Mouse (Mus musculus) G1E (cell line): Measurements from ENCODE around the gene Tmem179b. TPM values are rescaled to one million over a fixed set of nuclear protein-coding genes. Genes with fewer than 3 reads are reported as not detected.

Experiments used
- ATAC-seq: 2 replicates; pipeline ENCODE4 v1.8.0; 2016; ENCODE audit warnings: mild to moderate bottlenecking; ENCODE audit not compliant: insufficient number of reproducible peaks, poor library complexity, low FRiP score, severe bottlenecking; ENCODE audit errors: extremely low read depth
- DNase-seq: peaks from one replicate; pipeline ENCODE4 v3.0.0; 2012; ENCODE audit warnings: low spot score
- H3K27me3 ChIP-seq: 2 replicates; pipeline ENCODE4 v1.6.1; 2012; ENCODE audit warnings: mild to moderate bottlenecking, low read length, inconsistent platforms; ENCODE audit not compliant: insufficient read depth
- H3K36me3 ChIP-seq: replicated peaks from 2 replicates; pipeline ENCODE3; 2012; ENCODE audit warnings: mild to moderate bottlenecking, inconsistent platforms
- H3K4me1 ChIP-seq: 2 replicates; pipeline ENCODE4 v1.6.1; 2012; ENCODE audit warnings: low read depth, low read length, inconsistent platforms, mixed read lengths; ENCODE audit not compliant: insufficient read depth
- H3K4me3 ChIP-seq: 2 replicates; pipeline ENCODE4 v1.5.1; 2012; ENCODE audit warnings: low read depth, mild to moderate bottlenecking, inconsistent platforms, low read length, moderate library complexity, mixed read lengths
- H3K9me3 ChIP-seq: replicated peaks from 2 replicates; pipeline ENCODE4 v1.6.1; 2012; ENCODE audit warnings: inconsistent platforms
- CTCF ChIP-seq: IDR thresholded peaks from 2 replicates; pipeline ENCODE4 v1.5.1; 2012; ENCODE audit warnings: low read depth, low read length, inconsistent platforms, mixed read lengths
- GATA1 ChIP-seq: IDR thresholded peaks from 2 replicates; pipeline ENCODE4 v1.6.1; 2012; ENCODE audit warnings: borderline replicate concordance, low read length, inconsistent platforms, mixed read lengths
- GATA2 ChIP-seq: IDR thresholded peaks from 2 replicates; pipeline ENCODE4 v1.6.1; 2012; ENCODE audit warnings: low read depth, low read length, inconsistent platforms, borderline replicate concordance
- POLR2AphosphoS5 ChIP-seq: IDR thresholded peaks from 2 replicates; pipeline ENCODE4 v1.6.1; 2012; ENCODE audit warnings: low read depth, low read length, inconsistent platforms; ENCODE audit not compliant: insufficient replicate concordance
- TAL1 ChIP-seq: conservative IDR thresholded peaks from 2 replicates; pipeline ENCODE4 v1.6.1; 2012; ENCODE audit warnings: low read depth, low read length, inconsistent platforms, mixed read lengths
- polyA plus RNA-seq: library from polyadenylated mRNA; stranded (reverse); fragments of >175 nt; gene quantifications from 2 replicates; pipeline ENCODE4 v1.2.3, GENCODE M21; 2012
- total RNA-seq, 2 experiments: library from RNA; stranded (forward) in 1 of 2; stranded (reverse) in 1 of 2; fragments of 200-1000 nt in 1 of 2; fragments of >200 nt in 1 of 2; fragmentation: Nextera tagmentation in 1 of 2; gene quantifications; 2 replicates each; pipeline ENCODE4 v1.2.3; 2014 to 2017

Gene Tmem179b
- total and polyA plus RNA-seq, 3 experiments = 90.2 to 138 (median 96.6) TPM

DNA sequence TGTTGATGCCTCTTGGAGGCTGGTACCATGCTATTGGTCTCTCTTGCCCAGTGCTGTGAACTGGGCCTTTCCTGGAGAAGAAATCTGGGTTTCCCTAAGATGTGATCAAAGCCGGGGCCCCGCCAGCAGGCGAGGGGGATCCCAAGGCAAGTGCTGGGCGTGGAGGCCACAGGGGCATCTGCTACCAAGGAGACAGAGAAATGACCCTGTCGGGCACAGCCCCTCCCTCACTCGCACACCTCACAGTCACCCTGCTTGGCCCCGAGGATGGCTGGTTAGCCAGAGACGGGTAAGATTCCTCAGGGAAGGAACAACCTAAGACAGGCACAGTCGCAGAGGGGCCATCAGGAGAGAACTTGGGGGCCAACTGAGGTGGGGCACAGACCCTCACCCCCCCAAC is 8.7 kb downstream of the Tmem179b start:
- TF ChIP-seq GATA2 = no peak
- TF ChIP-seq POLR2AphosphoS5 = no peak
- no peak for TF ChIP-seq TAL1
- TF ChIP-seq GATA1 = no peak
- TF ChIP-seq CTCF = no peak
- ATAC-seq = no peak

DNA sequence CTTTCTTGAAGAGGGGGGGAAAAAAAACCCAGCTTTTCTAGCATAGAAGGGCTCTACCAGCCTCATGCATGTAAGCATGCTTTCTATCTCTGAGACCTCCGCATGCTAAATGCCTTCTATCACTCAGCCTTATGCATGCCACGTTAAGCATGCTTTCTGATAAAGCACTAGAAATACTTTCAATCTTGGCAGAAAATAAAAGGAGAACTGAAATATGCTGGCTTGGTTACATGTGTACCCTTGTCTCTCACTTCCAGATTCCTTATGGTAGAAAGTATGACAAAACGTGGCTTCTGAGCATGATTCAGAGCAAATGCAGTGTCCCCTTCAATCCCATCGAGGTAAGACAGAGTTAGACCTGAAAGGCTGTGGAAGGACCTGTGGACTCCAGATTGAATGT is 11.0 kb downstream of the Tmem179b start:
- DNase-seq (no peak), ATAC-seq (no peak)
- Histone ChIP-seq H3K9me3 (peaks cover 16% of the 10 kb centered on the region), H3K36me3 (peaks cover 77% of the 10 kb centered on the region), H3K4me3 (no peak overlapping the region), H3K4me1 (peaks cover 24% of the 10 kb centered on the region), H3K27me3 (no peaks in the 10 kb centered on the region)
- no peak for TF ChIP-seq POLR2AphosphoS5
- TF ChIP-seq TAL1 = no peak
- no peak for TF ChIP-seq CTCF
- no peak for TF ChIP-seq GATA1
- TF ChIP-seq GATA2 = no peak

More for the DNA sequence above, 8.7 kb downstream of the Tmem179b start:
- no peak for DNase-seq
- Histone ChIP-seq H3K9me3 (peaks cover 16% of the 10 kb centered on the region), H3K4me1 (peaks cover 12% of the 10 kb centered on the region), H3K36me3 (peaks cover 97% of the 10 kb centered on the region), H3K27me3 (no peaks in the 10 kb centered on the region), H3K4me3 (peak overlapping the region; percentile 27; the same call in 1 of the 2 replicates)

DNA sequence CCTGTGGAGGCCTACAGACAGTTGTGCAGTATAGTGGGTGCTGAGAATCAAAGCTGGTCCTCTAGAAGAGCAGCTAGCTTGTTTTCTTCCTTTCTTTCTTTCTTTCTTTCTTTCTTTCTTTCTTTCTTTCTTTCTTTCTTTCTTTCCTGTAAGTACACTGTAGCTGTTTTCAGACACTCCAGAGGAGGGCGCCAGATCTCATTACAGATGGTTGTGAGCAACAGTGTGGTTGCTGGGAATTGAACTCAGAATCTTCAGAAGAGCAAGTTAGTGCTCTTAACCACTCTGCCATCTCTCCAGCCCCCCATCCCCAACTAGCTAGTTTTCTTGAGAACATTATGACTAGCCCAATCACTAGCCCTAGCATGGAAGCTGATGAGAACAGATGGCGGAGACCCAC is 13.5 kb downstream of the Tmem179b start:
- ATAC-seq (no peak), DNase-seq (no peak)
- TF ChIP-seq GATA1 = no peak
- no peak for TF ChIP-seq CTCF
- no peak for TF ChIP-seq GATA2
- TF ChIP-seq POLR2AphosphoS5 = no peak
- TF ChIP-seq TAL1 = no peak
- Histone ChIP-seq H3K4me3 (no peak overlapping the region), H3K4me1 (peaks cover 32% of the 10 kb centered on the region), H3K36me3 (peaks cover 52% of the 10 kb centered on the region), H3K9me3 (peaks cover 15% of the 10 kb centered on the region), H3K27me3 (no peaks in the 10 kb centered on the region)

DNA sequence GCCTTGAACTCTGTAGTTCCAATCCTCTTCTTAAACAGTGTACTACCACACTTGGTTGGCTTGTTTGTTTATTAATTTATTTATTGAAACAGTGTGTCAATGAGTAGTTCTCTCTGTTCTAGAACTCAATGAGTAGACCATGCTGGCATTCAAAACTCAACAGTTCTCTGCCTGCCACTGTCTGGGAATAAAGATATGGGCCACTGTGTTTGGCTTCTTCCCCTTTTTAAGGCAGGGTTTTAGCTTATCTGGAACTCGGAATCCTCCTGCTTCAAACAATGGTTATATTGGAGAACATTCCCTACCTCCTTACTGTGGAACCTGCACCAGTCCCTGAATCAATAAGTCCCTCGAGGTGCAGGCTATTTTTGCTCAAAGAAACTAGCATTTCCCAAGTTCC is 15.4 kb downstream of the Tmem179b start:
- no peaks in the 10 kb centered on the region for H3K27me3 ChIP-seq
- peak overlapping the region; percentile 78; the same call in 1 of the 2 replicates for H3K4me3 ChIP-seq
- peaks cover 50% of the 10 kb centered on the region for H3K36me3 ChIP-seq
- peaks cover 43% of the 10 kb centered on the region for H3K4me1 ChIP-seq
- TF ChIP-seq CTCF = no peak
- TF ChIP-seq GATA2 = no peak
- TF ChIP-seq POLR2AphosphoS5 = no peak
- no peak for TF ChIP-seq GATA1
- TF ChIP-seq TAL1 = peak; percentile 63
- no peaks in the 10 kb centered on the region for H3K9me3 ChIP-seq
- DNase-seq = peak; percentile 44
- ATAC-seq = no peak

DNA sequence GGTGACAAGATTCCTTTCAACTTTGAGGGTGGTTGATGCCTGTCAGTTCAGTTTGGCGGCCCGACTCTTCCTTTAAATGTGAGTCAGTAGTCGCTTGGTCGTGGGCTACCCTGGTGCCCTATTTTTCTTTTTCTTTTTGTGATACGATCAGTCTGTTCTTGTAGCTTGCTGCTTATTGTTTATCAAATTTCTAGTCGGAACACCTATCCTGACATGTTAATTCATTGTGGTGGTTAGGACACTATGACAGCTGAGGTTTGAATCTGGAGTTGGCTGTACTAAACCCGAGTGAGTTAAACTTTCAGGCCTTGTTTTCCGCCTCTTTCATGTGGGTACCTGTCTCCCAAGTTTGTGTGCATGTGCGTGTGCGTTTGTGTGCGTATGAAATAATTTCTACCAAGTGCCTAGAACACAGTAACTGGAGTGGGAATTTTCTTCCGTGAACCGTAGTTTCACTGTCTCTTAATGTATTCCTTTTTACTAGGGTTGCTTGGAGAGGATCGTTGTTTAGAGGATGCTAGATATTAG is 16.7 kb downstream of the Tmem179b start:
- H3K9me3 ChIP-seq = no peaks in the 10 kb centered on the region
- peaks cover 49% of the 10 kb centered on the region for H3K36me3 ChIP-seq
- TF ChIP-seq CTCF = no peak
- no peak for TF ChIP-seq TAL1
- TF ChIP-seq GATA2 = no peak
- TF ChIP-seq POLR2AphosphoS5 = no peak; the same call in 1 of the 2 replicates
- no peak for TF ChIP-seq GATA1
- no peak for ATAC-seq
- peak overlapping the region; percentile 78 for H3K4me3 ChIP-seq
- peaks cover 43% of the 10 kb centered on the region for H3K4me1 ChIP-seq
- H3K27me3 ChIP-seq = no peaks in the 10 kb centered on the region
- no peak for DNase-seq

DNA sequence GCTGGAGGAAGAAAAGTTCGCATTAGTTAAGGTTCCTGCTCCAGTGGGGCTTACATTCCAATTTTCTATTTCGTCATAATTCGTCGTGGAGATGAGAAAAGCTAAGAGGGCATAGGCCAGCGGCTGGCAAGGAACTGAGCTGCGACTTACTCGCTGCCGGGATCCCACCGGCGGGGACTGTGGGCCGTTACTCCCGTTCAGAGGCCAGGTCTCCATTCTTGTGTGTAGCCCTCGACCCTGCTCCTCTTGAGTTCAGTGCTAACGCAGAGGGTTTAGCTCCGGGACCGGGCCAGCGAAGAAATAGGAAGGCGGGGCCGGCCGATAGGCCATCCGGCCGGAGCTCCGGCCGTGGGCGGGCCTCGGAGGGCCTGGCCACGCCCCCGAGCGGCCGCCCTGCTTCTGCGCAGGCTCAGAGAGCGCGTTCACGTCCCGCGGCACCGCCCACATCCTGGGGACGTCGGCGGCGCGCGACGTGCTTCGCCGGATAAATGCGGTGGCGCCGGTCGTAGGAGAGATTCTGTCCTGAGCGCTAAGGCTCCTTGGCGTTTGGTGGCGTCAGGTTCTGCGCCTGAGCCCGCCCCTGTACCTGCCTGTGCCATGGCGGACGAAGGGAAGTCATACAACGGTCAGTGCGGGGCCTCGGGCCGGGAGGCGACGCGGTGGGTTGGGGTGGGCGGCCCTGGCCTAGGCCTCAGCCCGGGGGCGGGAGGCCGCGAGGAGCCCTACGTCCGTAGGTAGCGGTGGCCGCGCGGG is 17.5 kb downstream of the Tmem179b start, which contains the start of gene Nxf1:
TSS of gene Nxf1 (plus strand) at position 439 of the 753 bp plus-strand sequence.
- no peaks in the 10 kb centered on the region for H3K27me3 ChIP-seq
- peak; percentile 92 for DNase-seq
- TF ChIP-seq GATA2 (no peak), TAL1 (no peak), CTCF (no peak), GATA1 (no peak), POLR2AphosphoS5 (no peak)
- ATAC-seq = peak; percentile 64
- peak within 1 kb of the TSS; percentile 78 for H3K4me3 ChIP-seq
- no peaks in the 10 kb centered on the region for H3K9me3 ChIP-seq
- peaks cover 48% of the 10 kb centered on the region for H3K36me3 ChIP-seq
- H3K4me1 ChIP-seq = peaks cover 43% of the 10 kb centered on the region
